16 mouse cellular contexts compared by ENCODE assay signal in genomic region chr12:70706806-70707628, GRCm38 (mm10).
A peak's percentile ranks its signal among the peaks of the same experiment; 100 is the strongest.
DNase-seq lines count a peak whose midpoint lies in the region; ATAC-seq lines count a peak whose summit lies in the region.
"Had no signal": no experiment of that assay in that cellular context is flagged by ENCODE, and none has a peak within 500 bp of the region (broad histone marks: within the 10 kb centered on the region; RNA-seq: fewer than 3 reads in every experiment).

No protein-coding gene starts in this region.

- 0 out of 2 replicates have a peak, but pooled peaks have one; percentile 23 for ATAC-seq in kidney, embryonic 16.5 days (ENCODE audit: low FRiP score, low TSS enrichment)
- no peak; the same call in 1 of the 2 replicates for ATAC-seq in kidney, embryonic 14.5 days (ENCODE audit: low FRiP score, low TSS enrichment)
- no peak for ATAC-seq in embryonic facial prominence, embryonic 15.5 days (ENCODE audit: insufficient number of reproducible peaks, low FRiP score, low TSS enrichment, low read depth)
- ATAC-seq in frontal cortex, adult (ENCODE audit: low TSS enrichment), result no peak
- ATAC-seq: forebrain, embryonic 16.5 days; inflammation-experienced regulatory T-cells, adult 6 months had no signal

- peak; percentile 11 to 16 for DNase-seq in B cell, adult 2 months
- peak; percentile 51 for DNase-seq in splenic B cell, adult 2 months (ENCODE audit: low read depth, low spot score)
- DNase-seq in kidney, postnatal 25 days, result no peak
- no peak for DNase-seq in cerebellum, postnatal 14 days
- DNase-seq: cerebellum, postnatal 10 days; kidney, postnatal 10 days; thymus, postnatal 25 days had no signal

- H3K4me3 ChIP-seq in kidney, embryonic 16.5 days (ENCODE audit: low read length), result no peak overlapping the region
- H3K4me3 ChIP-seq in kidney, embryonic 14.5 days (ENCODE audit: low read length), result no peak overlapping the region
- no peak overlapping the region for H3K4me3 ChIP-seq in embryonic facial prominence, embryonic 15.5 days (replicated peaks)
- H3K4me3 ChIP-seq: embryonic facial prominence, embryonic 12.5 days had no signal

- 83% methylated on average over 11 of the region's 11 CpGs for WGBS in kidney, embryonic 16.5 days
- WGBS in kidney, embryonic 14.5 days, result 82% methylated on average over 11 of the region's 11 CpGs
- WGBS in embryonic facial prominence, embryonic 15.5 days, result 73% methylated on average over 11 of the region's 11 CpGs

- H3K36me3 ChIP-seq in kidney, embryonic 16.5 days (ENCODE audit: insufficient read depth, low read length), result no peaks in the 10 kb centered on the region
- H3K36me3 ChIP-seq in kidney, embryonic 14.5 days (ENCODE audit: control insufficient read depth, insufficient read depth, low read length), result no peaks in the 10 kb centered on the region
- H3K36me3 ChIP-seq in embryonic facial prominence, embryonic 15.5 days, result no peaks in the 10 kb centered on the region
- H3K36me3 ChIP-seq in splenic B cell, adult 2 months (ENCODE audit: control insufficient read depth, insufficient read depth, low read length, poor library complexity, severe bottlenecking), result no peaks in the 10 kb centered on the region
- H3K36me3 ChIP-seq: embryonic facial prominence, embryonic 12.5 days had no signal

- H3K4me2 ChIP-seq in kidney, embryonic 16.5 days (replicated peaks; ENCODE audit: low read depth, low read length), result no peak overlapping the region
- H3K4me2 ChIP-seq in kidney, embryonic 14.5 days (replicated peaks; ENCODE audit: low read depth, low read length), result no peak overlapping the region
- H3K4me2 ChIP-seq in embryonic facial prominence, embryonic 15.5 days (replicated peaks), result no peak overlapping the region
- H3K4me2 ChIP-seq: embryonic facial prominence, embryonic 12.5 days; heart, embryonic 11.5 days had no signal

- peaks cover under 1% of the 10 kb centered on the region; the same call in 1 of the 2 replicates for H3K4me1 ChIP-seq in kidney, embryonic 16.5 days (ENCODE audit: insufficient read depth, low read length)
- peaks cover under 1% of the 10 kb centered on the region; the same call in 1 of the 2 replicates for H3K4me1 ChIP-seq in kidney, embryonic 14.5 days (ENCODE audit: control insufficient read depth, insufficient read depth, low read length)
- H3K4me1 ChIP-seq in embryonic facial prominence, embryonic 15.5 days, result peaks cover 13% of the 10 kb centered on the region

- no peaks in the 10 kb centered on the region for H3K9me3 ChIP-seq in kidney, embryonic 16.5 days (ENCODE audit: low read length)
- H3K9me3 ChIP-seq in kidney, embryonic 14.5 days (ENCODE audit: control insufficient read depth, low read length), result no peaks in the 10 kb centered on the region
- no peaks in the 10 kb centered on the region for H3K9me3 ChIP-seq in embryonic facial prominence, embryonic 15.5 days (replicated peaks)
- H3K9me3 ChIP-seq: embryonic facial prominence, embryonic 12.5 days had no signal

- no peak overlapping the region for H3K27ac ChIP-seq in kidney, embryonic 16.5 days (ENCODE audit: low read length)
- H3K27ac ChIP-seq in kidney, embryonic 14.5 days (ENCODE audit: low read depth, low read length), result no peak overlapping the region
- H3K27ac ChIP-seq in embryonic facial prominence, embryonic 15.5 days (replicated peaks), result peak overlapping the region; percentile 34; the same call in 1 of the 2 replicates
- H3K27ac ChIP-seq: embryonic facial prominence, embryonic 12.5 days; liver, embryonic 14.5 days had no signal

- no peaks in the 10 kb centered on the region for H3K27me3 ChIP-seq in kidney, embryonic 16.5 days (ENCODE audit: insufficient read depth, low read length)
- no peaks in the 10 kb centered on the region for H3K27me3 ChIP-seq in kidney, embryonic 14.5 days (ENCODE audit: control insufficient read depth, insufficient read depth, low read length)
- H3K27me3 ChIP-seq in embryonic facial prominence, embryonic 15.5 days, result no peaks in the 10 kb centered on the region
- no peaks in the 10 kb centered on the region for H3K27me3 ChIP-seq in splenic B cell, adult 2 months (ENCODE audit: control insufficient read depth, insufficient read depth, low read length, poor library complexity, severe bottlenecking)
- H3K27me3 ChIP-seq: embryonic facial prominence, embryonic 12.5 days had no signal

- no peak overlapping the region for H3K9ac ChIP-seq in kidney, embryonic 16.5 days (replicated peaks; ENCODE audit: low read length)
- no peak overlapping the region for H3K9ac ChIP-seq in kidney, embryonic 14.5 days (ENCODE audit: low read depth, low read length)
- H3K9ac ChIP-seq in embryonic facial prominence, embryonic 15.5 days, result no peak overlapping the region
- H3K9ac ChIP-seq: embryonic facial prominence, embryonic 12.5 days; liver, embryonic 14.5 days had no signal

Comparison
In these comparisons a context has a peak if more than half of its experiments do, and no peak if none do; other contexts are left out.
1. DNase-seq: peak in B cell, adult 2 months (2 of 2) and splenic B cell, adult 2 months (single experiment); none in kidney, postnatal 25 days (0 of 2) and cerebellum, postnatal 14 days (0 of 2).